22 mouse cellular contexts compared by ENCODE assay signal in the genomic region with DNA sequence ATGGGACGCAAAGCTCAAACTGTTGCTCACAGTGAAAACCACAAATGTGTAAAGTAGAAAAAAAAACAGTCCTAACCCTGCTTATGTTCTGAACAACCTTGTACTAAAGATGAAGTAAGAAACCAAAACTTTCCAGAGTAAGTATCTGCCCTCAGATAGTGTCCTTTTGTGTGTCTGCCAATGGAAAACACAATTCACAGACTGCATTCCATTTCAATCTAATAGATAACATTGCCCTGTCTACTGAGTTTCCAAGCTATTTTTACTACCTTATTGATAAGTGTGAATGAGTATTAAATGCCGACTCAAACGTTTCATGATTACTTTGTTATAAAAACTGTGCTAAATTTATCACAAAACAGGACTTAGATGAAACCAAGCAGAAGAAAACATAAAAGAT.
"Had no signal": no experiment of that assay in that cellular context is flagged by ENCODE, and none has a peak within 500 bp of the region (broad histone marks: within the 10 kb centered on the region; RNA-seq: fewer than 3 reads in every experiment).

No protein-coding gene starts in this region.

- H3K27ac ChIP-seq: limb, embryonic 12.5 days; limb, embryonic 15.5 days; liver, embryonic 14.5 days; lung, embryonic 15.5 days; midbrain, embryonic 10.5 days; neural tube, embryonic 12.5 days; neural tube, embryonic 15.5 days; stomach, postnatal 0 days had no signal

- H3K4me3 ChIP-seq: limb, embryonic 12.5 days; limb, embryonic 15.5 days; lung, embryonic 15.5 days; megakaryocyte, embryonic 14.5 days; midbrain, embryonic 10.5 days; neural tube, embryonic 12.5 days; neural tube, embryonic 15.5 days had no signal

- H3K27me3 ChIP-seq: limb, embryonic 12.5 days; limb, embryonic 15.5 days; lung, embryonic 15.5 days; megakaryocyte, embryonic 14.5 days; neural tube, embryonic 12.5 days; neural tube, embryonic 15.5 days had no signal

- H3K4me1 ChIP-seq: limb, embryonic 12.5 days; limb, embryonic 15.5 days; lung, embryonic 15.5 days; megakaryocyte, embryonic 14.5 days; midbrain, embryonic 10.5 days; neural tube, embryonic 12.5 days; neural tube, embryonic 15.5 days had no signal

- H3K9me3 ChIP-seq: limb, embryonic 12.5 days; limb, embryonic 15.5 days; lung, embryonic 15.5 days; megakaryocyte, embryonic 14.5 days; midbrain, embryonic 10.5 days; neural tube, embryonic 12.5 days; neural tube, embryonic 15.5 days had no signal

- H3K4me2 ChIP-seq: limb, embryonic 12.5 days; limb, embryonic 15.5 days; liver, embryonic 11.5 days; lung, embryonic 15.5 days; neural tube, embryonic 12.5 days; neural tube, embryonic 15.5 days had no signal

- H3K36me3 ChIP-seq: limb, embryonic 12.5 days; limb, embryonic 15.5 days; lung, embryonic 15.5 days; midbrain, embryonic 10.5 days; neural tube, embryonic 12.5 days; neural tube, embryonic 15.5 days had no signal

- H3K9ac ChIP-seq: limb, embryonic 12.5 days; limb, embryonic 15.5 days; liver, embryonic 14.5 days; liver, postnatal 0 days; lung, embryonic 15.5 days; neural tube, embryonic 12.5 days; neural tube, embryonic 15.5 days had no signal

- DNase-seq: kidney, postnatal 14 days; kidney, postnatal 4 days; left cerebral cortex, postnatal 4 days; liver, postnatal 0 days; lung, postnatal 10 days; lung, postnatal 36 days; midbrain, embryonic 14.5 days; right cerebral cortex, adult 18-20 months; right cerebral cortex, postnatal 14 days; right cerebral cortex, postnatal 4 days; thymus, adult 2 months; thymus, postnatal 14 days had no signal

- ATAC-seq: liver, postnatal 0 days had no signal
